Mouse (Mus musculus) activated CD4-positive, CD25-positive, alpha-beta regulatory T cell (primary cell): ENCODE results near the gene Kdelr3. TPM values are rescaled to one million over a fixed set of nuclear protein-coding genes. Genes with fewer than 3 reads are reported as not detected.

Experiments used
- polyA plus RNA-seq, 2 experiments: library from polyadenylated mRNA; unstranded; fragments of 100-300 nt; shearing (Covaris generic); gene quantifications; one replicate each; pipeline ENCODE4 v1.2.1; 2017

The Kdelr3 gene
- under 1 TPM in 1 of 2 experiments, not detected in 1; 0.57 TPM for polyA plus RNA-seq

DNA sequence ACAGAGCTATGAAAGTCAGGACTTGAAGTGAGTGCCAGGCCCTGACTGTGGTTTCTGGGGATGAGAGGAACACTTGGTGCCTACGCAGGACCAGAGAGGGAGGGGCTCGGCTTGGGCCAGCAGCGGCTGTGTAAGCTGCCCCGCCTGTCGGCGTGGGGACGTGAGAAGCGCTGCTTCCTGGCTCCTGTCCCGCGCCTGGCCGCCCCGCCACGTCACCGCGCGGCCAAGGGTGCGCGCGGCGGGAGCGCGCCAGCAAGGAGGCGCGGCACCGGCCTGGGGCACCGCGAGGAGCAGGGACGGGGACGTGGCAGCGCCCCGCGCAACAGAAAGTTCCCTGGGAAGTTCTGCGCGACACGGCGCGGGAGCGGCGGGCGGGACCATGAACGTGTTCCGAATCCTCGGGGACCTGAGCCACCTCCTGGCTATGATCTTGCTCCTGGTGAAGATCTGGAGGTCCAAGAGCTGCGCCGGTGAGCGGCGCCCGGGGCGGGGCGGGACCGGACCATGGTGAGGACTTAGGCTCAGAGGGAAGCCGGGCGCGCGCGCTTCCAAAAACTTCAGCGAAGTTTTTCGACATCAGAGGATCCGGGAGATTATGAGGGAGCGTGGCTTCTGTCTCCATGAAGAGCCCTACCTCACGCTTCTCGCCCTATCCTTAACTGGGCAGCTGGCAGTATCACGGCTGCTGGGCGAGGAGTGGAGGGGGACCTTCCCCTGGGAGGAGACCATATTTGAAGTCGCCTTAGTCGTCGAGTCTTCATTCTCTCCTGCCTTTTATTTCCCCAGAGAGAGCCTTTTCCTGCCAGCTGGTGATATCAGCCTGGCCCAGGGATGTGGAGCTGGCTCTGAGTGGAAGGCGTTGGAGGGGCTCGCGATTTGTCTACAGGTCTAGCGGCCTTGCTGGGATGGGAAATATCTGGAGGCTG is at the start of gene Kdelr3:
TSS of gene Kdelr3 (plus strand) at position 241 of the 926 bp plus-strand sequence.

DNA sequence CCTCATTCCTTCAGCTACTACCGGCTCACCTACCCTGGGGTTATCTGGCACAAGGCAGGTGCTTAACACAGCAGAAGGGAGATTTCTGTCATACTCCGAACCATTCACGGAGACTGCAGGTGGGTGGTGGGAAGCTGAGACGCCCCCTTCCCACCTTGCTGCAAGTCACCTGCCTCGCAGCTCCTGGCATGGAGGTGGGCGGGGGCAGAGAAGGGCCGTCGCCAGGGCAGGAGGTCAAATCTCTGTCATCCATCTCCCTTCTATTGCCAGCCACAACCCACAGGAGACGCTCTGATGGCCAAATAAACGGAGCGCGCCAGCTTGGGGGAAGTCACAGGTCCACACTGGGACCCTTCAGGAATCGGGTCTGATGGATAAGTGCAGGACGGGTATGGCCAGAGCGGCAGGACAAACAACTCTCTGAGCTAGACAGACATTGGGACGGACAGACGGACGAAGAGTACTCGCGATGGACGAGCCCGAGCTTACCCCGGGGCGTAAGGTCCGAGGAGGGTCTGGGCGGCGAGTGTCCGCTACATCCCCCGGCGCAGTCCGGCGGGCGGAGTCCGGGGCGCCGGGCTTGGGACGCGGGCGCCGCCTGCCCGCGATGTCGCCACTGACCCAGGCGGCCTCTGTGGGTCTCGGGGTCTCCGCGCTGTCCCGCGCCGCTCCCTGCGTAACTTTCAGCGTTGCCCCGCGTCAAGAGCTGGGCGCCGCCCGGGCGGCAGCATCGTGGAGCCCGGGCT is 11.3 kb upstream of the Kdelr3 start, which contains the start of gene Kcnj4:
TSS of gene Kcnj4 (minus strand) at position 535 of the 746 bp plus-strand sequence.

DNA sequence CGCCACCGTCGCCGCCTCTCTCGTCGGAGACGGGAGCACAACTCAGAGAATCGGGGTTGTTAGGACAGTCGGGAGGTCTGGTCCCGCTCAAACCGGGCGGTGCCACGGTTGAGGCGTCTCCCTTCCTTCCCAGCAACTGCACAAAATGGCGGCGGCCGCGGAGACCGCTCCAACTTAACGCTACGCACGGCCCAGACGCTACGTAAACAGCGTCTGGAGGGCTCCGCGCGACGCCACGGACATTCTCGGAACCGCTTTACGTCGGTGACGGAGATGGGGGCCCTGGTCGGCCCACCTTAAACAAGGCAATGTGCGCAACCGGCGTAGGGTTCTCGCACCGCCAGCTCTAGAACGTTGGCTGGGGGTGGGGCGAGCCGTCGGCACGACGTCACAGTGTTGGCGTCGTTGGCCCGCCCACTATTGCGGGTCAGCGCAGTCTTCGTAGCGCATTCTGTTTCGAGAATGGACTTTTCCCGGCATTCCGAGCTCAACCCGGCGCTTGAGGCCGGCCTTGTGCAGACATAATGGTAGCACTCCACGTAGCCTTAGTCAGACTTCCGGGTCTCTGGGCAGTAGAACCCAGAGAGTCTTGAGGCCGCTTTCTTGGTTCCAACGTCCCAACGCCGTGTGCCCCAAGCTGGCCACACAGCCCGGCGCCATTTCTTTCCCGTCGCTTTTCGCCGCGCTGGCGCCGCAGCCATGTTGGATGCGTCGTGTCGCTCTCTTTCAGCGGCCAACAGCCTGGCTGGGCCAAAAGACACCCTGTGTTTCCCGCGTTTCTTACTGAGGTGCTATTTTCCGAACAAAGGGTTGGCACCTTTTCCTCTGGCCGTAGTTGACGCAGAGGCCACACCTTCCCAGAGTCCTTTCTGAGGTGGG is 30.4 kb downstream of the Kdelr3 start, which contains the start of gene Ddx17:
TSS of gene Ddx17 (minus strand) at position 332 of the 879 bp plus-strand sequence.

Other genes starting within 250 kb of the Kdelr3 start
- 1 to 10 TPM in 1 of 2 experiments, under 1 TPM in 1; 0.58 to 1.1 TPM for gene Baiap2l2, start 230.9 kb upstream of the Kdelr3 start, polyA plus RNA-seq
- 10 to 100 TPM in 1 of 2 experiments, 1 to 10 TPM in 1; 4.7 to 10.7 TPM for gene Pla2g6, start 188.0 kb upstream of the Kdelr3 start, polyA plus RNA-seq
- 1 to 10 TPM; 1.7 to 3.4 TPM for gene Maff, start 169.8 kb upstream of the Kdelr3 start, polyA plus RNA-seq
- 10 to 100 TPM; 33.9 to 51.9 TPM for gene Tmem184b, start 112.8 kb upstream of the Kdelr3 start, polyA plus RNA-seq
- gene Csnk1e, start 60.8 kb upstream of the Kdelr3 start, polyA plus RNA-seq = 10 to 100 TPM; 30.0 to 31.2 TPM
- not detected for gene Kcnj4, start 11.2 kb upstream of the Kdelr3 start, polyA plus RNA-seq
- gene Ddx17, start 30.3 kb downstream of the Kdelr3 start, polyA plus RNA-seq = 10 to 100 TPM; 31.1 to 53.5 TPM
- under 1 TPM; 0.22 to 0.47 TPM for gene Dmc1, start 88.7 kb downstream of the Kdelr3 start, polyA plus RNA-seq
- gene Fam227a, start 142.5 kb downstream of the Kdelr3 start, polyA plus RNA-seq = under 1 TPM; 0.06 to 0.53 TPM
- gene Cby1, start 142.8 kb downstream of the Kdelr3 start, polyA plus RNA-seq = 10 to 100 TPM; 12.4 to 12.5 TPM
- 100 to 1,000 TPM; 225 to 260 TPM for gene Tomm22, start 154.4 kb downstream of the Kdelr3 start, polyA plus RNA-seq
- gene Josd1, start 171.5 kb downstream of the Kdelr3 start, polyA plus RNA-seq = 10 to 100 TPM; 18.0 to 24.0 TPM
- gene Gtpbp1, start 174.4 kb downstream of the Kdelr3 start, polyA plus RNA-seq = 10 to 100 TPM; 78.3 to 90.4 TPM
- gene Sun2, start 226.1 kb downstream of the Kdelr3 start, polyA plus RNA-seq = 10 to 100 TPM; 64.0 to 69.2 TPM